Mouse (Mus musculus) cortical plate, adult 2 months (tissue): ENCODE results near the gene Clec3a.

Experiments
- CTCF ChIP-seq: fragments of 200-500 bp; IDR thresholded peaks from 2 replicates; pipeline ENCODE4 v1.5.1; 2011; ENCODE audit warnings: mild to moderate bottlenecking, control low read depth, low read length; ENCODE audit not compliant: insufficient read depth; ENCODE audit errors: extremely low read depth
- POLR2A ChIP-seq: fragments of 200-500 bp; IDR thresholded peaks from 2 replicates; pipeline ENCODE4 v1.6.1; 2011; ENCODE audit warnings: mild to moderate bottlenecking, low read length, control low read depth; ENCODE audit not compliant: insufficient read depth; ENCODE audit errors: extremely low read depth

DNA sequence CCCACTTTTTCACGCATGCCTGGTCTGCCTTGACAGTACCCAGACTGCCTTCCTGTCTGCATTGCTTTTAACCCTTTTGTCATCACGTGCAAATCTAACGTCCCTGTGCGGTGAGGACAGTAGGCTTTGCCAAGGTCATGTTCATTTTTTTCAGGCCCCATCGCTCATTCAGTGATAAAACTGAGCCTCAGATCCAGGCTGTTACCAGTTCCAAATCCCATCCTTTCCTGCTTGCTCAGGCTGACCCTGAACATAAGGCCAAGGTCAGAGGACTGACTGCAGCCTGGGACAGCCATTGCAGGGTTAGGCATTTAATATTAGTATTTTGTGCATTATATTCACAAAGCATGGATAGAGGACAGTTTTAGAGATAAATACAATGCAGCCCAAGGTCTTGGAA lies 19.6 kb upstream of the Clec3a start:
- no peak for TF ChIP-seq POLR2A
- TF ChIP-seq CTCF, result no peak
